Mouse (Mus musculus): ENCODE measurements around the gene Gpr19.
A peak's percentile ranks its signal among the peaks of the same experiment; 100 is the strongest.

The Gpr19 gene

GRCm38 (mm10) chr6:134886475-134886874, 11.9 kb downstream of the Gpr19 start:
- DNase-seq, result no peak

- no peak for DNase-seq
Measured at GRCm38 (mm10) chr6:134885515-134885914, 12.9 kb downstream of the Gpr19 start.

DNA sequence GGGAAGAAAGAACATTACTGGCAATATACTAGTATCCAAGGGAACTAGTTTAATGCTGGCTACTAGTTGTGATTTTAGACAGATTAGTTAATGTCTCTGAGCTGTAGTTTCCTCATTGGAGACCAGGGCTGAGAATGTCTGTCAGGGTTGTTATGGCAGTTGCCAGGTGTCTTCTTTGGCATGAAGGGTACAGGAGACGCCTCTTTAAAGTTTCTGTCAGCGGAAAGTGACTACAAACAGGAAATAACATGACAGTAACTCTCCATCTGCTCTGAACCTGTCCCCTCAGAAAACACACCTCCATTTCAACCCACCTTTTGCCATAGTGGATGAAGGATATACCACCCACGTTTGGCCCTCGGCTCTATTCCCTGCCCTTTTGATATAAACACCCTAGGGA, 14.7 kb downstream of the Gpr19 start:
- no peak for DNase-seq

DNA sequence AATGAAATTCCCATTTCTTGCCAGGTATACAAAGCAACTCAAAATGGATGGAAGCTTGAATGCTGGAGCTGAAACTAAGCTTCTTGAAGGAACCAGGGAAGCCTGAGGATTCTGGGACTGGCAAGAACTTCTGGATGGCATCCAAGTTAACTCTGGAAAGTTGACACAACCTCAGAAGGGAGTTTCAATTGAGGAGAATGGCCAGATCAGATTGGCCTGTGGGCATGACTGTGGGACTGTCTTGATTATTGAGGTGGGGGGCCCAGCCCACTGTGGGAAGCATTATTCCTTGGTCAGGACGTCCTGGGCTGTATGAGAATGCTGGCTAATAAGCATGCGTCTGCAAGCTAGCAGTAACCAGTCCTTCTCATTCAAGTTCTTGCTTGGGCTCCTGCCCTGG, 18.3 kb downstream of the Gpr19 start:
- no peak for DNase-seq

- no peak for DNase-seq
Measured at GRCm38 (mm10) chr6:134879556-134879955, 18.8 kb downstream of the Gpr19 start.

DNA sequence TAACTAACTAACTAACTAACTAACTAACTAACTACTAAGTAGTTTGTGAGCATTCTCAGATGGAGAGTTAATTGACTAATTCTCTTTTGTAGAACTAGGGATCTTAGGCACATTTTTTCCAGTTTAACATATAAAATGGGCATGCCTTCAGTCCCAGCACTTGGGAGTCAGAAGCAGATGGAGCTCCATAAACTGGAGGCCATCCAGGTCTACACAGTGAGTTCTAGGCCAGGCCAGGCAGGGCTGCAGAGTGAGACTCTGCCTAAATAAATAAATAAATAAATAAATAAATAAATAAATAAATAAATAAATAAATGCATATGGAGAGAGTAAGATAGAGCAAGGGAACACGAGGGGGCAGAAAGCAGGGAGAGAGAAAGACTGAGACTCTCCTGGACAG, 20.5 kb downstream of the Gpr19 start:
- DNase-seq, result no peak

DNA sequence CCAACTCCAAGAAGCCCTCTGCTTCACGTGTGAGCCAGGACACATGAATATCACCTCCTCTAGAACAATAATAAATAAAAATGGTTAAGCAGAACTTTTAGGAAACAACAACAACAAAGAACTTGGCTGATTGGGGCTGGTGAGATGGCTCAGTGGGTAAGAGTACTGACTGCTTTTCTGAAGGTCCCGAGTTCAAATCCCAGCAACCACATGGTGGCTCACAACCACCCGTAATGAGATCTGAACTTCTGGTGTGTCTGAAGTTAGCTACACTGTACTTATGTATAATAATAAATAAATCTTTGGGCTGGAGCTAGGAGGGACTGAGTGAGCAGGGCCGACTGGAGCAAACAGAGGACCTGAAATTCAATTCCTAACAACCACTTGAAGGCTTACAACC, 21.1 kb downstream of the Gpr19 start:
- DNase-seq, result no peak

DNA sequence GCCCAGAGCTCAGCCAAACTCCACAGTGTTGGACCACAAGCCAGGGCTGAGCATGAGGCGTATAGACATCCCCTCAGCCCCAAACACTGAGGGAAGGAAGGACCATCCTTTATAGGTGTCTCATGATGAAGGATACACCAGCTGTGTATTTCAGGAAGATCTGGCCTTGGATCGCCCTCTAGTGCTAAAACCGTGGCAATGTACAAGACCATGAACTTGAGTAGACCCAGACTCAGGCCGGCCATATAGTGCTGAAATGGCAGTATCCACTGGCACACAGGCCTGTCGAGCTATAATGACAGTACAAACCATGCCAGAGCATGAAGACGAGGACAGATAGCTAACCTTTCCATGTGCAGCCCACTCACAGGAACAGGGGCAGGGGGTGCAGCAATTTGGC, 21.6 kb downstream of the Gpr19 start:
- peak; percentile 64 to 67 for DNase-seq

DNA sequence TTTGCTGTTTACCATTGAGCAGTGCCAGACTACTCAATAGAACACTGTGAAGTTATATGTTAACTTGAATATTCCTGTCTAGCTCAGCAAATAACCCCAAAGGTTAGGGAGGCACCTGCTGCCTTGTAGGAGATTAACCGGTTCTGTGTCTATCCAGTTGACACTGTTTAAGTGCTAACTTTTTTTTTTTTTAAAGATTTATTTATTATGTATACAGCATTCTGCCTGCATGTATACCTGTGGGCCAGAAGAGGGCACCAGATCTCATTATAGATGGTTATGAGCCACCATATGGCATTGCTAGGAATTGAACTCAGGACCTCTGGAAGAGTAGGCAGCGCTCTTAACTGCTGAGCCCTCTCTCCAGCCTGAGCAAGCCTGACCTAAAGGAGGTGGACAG, 25.4 kb downstream of the Gpr19 start:
- peak; percentile 29 to 73 for DNase-seq

- peak; percentile 41 to 42 for DNase-seq
Measured at GRCm38 (mm10) chr6:134872236-134872635, 26.1 kb downstream of the Gpr19 start.

- no peak for DNase-seq
Measured at GRCm38 (mm10) chr6:134870887-134871286, 27.5 kb downstream of the Gpr19 start.

DNA sequence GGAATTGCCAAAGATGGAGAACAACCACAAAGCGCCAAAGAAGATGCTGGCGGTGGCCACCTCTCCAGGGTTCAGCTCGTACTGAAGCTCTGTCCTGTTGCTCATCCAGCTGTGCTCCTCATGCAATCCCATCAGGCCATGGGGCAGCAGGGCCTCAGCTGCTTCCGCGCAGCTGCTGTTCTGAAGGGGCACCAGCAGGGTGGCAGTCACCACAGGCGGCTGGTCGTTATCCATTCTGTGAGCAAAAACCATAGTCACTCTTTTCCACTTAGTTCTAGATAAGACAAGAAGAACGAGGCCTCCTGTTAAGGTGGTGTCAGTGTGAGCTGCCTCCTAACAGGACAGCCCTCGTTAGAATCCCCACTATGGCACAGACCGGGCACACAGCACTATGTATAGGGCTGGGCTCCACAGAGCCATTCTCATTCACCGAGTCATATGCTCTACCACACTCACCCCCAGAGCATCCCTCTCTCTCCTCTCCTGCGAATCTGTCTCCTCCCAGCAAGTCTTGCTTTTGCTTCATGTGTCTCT, 28.1 kb downstream of the Gpr19 start:
- no peak for DNase-seq

GRCm38 (mm10) chr6:134867325-134867724, 31.1 kb downstream of the Gpr19 start:
- no peak for DNase-seq

DNA sequence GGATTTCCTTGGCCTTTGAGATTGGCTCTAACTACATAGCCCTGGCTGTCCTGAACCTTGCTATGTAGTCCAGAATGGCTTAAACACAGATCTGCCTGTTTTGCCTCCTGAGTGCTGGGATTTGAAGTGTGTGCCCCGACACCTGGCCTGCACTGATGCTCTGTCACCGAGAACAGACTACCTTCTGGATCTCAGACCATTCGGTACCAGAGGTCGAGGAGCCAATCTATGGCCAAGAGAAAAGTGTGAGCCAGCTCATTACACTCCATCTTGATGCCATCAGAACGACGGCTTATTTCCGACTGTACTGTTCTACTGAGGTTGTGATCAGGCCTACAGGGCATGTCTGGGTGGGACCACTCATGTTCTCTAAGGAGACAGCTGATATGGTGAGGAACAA, 32.3 kb downstream of the Gpr19 start:
- no peak for DNase-seq

- DNase-seq, result peak; percentile 93 to 99
Measured at GRCm38 (mm10) chr6:134863146-134863545, 35.2 kb downstream of the Gpr19 start.

DNA sequence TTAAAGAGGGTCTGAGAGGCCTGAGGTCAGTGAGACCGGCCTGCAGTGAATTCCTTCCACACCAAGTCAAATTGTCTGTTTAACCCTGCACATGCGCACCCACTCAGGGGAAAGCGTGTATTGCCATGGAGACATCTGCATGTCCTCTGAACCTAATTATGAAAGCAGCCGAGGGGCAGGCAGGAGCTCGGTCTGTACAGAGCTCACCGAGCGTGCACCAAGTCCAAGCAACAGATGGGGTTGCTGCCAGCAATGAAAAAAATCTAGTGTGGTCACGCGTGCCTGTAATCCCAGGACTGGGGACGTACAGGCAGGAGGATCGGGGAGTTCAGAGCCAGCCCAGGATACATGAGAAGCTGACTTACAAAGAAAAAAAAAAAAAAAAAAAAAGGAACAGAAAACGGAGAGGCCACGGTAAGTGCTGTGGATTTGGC, 35.7 kb downstream of the Gpr19 start:
- DNase-seq, result peak; percentile 74 to 88

- DNase-seq, result no peak
Measured at GRCm38 (mm10) chr6:134861386-134861785, 37.0 kb downstream of the Gpr19 start.

GRCm38 (mm10) chr6:134860275-134860674, 38.1 kb downstream of the Gpr19 start:
- DNase-seq, result no peak

- no peak for DNase-seq
Measured at GRCm38 (mm10) chr6:134859021-134859420, 39.4 kb downstream of the Gpr19 start.

DNA sequence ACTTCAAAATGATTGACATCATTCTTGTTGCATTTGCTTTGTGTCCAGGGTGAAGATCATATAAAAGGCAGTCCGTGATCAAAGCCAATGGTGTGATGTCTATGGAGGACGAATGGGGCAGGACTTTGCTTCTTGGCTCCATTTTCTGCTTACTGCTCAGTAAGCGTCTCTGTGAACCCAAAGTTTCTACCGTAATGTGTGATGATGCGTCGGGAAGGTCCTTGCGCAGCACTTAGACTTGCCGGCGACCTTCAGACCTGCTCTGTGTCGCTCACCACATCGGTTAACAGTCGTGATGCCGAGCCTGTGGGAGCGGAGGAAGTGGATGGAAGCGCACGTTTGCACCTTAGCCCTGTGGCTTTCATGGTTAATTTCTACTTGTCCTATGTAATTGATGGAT, 42.5 kb downstream of the Gpr19 start:
- DNase-seq, result peak; percentile 46 to 61

- no peak for DNase-seq
Measured at GRCm38 (mm10) chr6:134854782-134855181, 43.6 kb downstream of the Gpr19 start.

- DNase-seq, result no peak
Measured at GRCm38 (mm10) chr6:134849985-134850384, 48.4 kb downstream of the Gpr19 start.

DNA sequence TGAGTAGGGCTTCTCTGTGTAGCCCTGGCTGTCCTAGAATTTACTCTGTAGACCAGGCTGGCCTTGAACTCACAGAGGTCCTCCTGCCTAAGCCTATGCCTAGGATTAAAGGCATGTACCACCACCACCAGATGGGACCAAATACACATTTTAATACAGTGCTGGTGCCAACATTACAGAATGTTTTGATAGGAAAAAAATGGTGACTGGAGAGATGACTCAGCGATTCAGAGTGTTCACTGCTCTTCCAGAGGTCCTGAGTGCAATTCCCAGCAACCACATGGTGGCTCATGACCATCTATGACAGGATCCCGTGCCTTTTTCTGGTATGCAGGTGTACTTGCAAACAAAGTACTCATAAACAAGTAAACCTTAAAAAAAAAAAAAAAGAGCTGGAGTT, 48.9 kb downstream of the Gpr19 start:
- no peak for DNase-seq

- DNase-seq, result peak; percentile 69 to 82
Measured at GRCm38 (mm10) chr6:134848197-134848890, 50.0 kb downstream of the Gpr19 start.

DNA sequence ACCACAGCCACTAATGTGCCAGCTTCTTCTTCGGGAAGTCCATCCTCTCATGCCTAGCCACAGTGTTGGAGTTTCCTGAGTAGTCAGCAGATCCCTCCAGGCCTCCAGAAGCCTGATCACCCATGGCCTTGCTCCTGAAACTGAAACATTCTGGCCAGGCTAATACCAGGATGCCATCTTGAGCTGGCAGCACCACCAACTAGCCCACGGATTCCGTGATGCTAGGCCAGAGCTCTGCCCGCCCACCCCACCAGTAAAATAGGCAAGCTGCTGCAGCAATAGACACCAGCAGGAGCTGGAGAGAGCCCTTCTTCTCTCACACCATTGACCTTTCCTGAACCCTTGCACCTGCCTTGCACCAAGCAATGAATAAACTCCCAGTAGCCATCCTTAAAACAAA, 50.8 kb downstream of the Gpr19 start:
- no peak for DNase-seq

All from kidney, postnatal 36 days (tissue).